8 mouse cellular contexts compared by ENCODE assay signal in the genomic region with DNA sequence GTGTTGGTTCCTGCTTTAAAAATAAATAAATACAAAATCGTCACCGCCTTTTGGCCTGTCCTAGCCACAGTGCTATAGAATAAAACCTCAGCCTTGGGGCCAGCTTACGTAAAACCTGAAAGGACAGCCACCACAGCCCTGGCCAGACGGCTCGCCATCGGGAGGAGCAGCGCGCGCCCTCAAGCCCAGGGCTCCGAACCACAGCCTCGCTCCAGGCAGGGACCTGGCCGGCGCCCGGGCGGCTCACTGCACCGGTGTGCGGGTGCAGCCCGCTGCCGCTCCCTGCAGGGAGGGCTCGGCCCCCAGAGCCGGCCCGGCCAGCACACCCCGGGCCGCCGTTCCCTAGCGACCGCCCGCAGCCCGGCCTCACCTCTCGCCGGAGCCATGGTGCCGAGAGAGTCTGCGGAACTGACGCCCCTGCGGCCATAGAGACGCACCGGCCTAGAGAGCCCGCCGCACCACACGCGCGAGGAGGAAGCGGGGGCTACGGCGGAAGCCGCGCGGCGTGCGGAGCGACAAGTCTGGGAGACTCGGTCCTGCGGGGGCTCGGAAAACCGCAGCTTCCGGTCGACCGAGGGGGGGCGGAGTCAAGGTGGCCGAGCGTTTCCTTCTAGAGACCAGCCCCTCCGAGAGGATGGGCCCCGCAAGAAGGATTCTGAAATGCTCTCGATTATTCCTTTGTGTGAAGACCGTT. TPM values are rescaled to one million over a fixed set of nuclear protein-coding genes. Genes with fewer than 3 reads are reported as not detected.
A peak's percentile ranks its signal among the peaks of the same experiment; 100 is the strongest.
DNase-seq lines count a peak whose midpoint lies in the region; ATAC-seq and TF ChIP-seq lines count a peak whose summit lies in the region.

Slc35a1 (minus strand) TSS at position 565 of the 694 bp plus-strand sequence.

- intact Hi-C loops in heart, postnatal 14 days (cut with DNase I): loop anchor here (2.0 to 10.0 kb wide), 3 partner anchors 92 to 538 kb away; partner anchors contain the start of genes C9orf72 and Smim8

- H3K9ac ChIP-seq in forebrain, embryonic 14.5 days (ENCODE audit: low read length): peak within 1 kb of the TSS; percentile 94

- H3K27me3 ChIP-seq in forebrain, embryonic 14.5 days (replicated peaks; ENCODE audit: control insufficient read depth, insufficient read depth, low read length): no peaks in the 10 kb centered on the region

- TF ChIP-seq CTCF in lung, adult 2 months (IDR thresholded peaks at IDR 0.05; ENCODE audit: insufficient read depth, low read length): no peak

- peak; percentile 98 for ATAC-seq in forebrain, embryonic 14.5 days
- peak; percentile 93 for ATAC-seq in neutrophil, adult 5-6 weeks (ENCODE audit: extremely low read depth, insufficient number of reproducible peaks, low FRiP score, poor library complexity, severe bottlenecking)

- peak; percentile 53; the same call in 1 of the 2 replicates for TF ChIP-seq POLR2A in lung, adult 2 months (IDR thresholded peaks at IDR 0.05; ENCODE audit: borderline replicate concordance, extremely low read depth, low read depth, low read length)

- H3K4me2 ChIP-seq in forebrain, embryonic 14.5 days (ENCODE audit: low read length): peak within 1 kb of the TSS; percentile 61

- H3K4me1 ChIP-seq in forebrain, embryonic 14.5 days (ENCODE audit: control insufficient read depth, insufficient read depth, low read length): peaks cover 5% of the 10 kb centered on the region; the same call in 1 of the 2 replicates
- H3K4me1 ChIP-seq in lung, adult 2 months (ENCODE audit: control insufficient read depth, insufficient read depth, low read length): no peaks in the 10 kb centered on the region; the same call in 1 of the 2 replicates

- H3K9me3 ChIP-seq in forebrain, embryonic 14.5 days (replicated peaks; ENCODE audit: control insufficient read depth, low read length): no peaks in the 10 kb centered on the region

- under 1% methylated on average over 65 of the region's 65 CpGs for WGBS in forebrain, embryonic 14.5 days
- WGBS in lung, adult 2 months: under 1% methylated on average over 65 of the region's 65 CpGs

- peak within 1 kb of the TSS; percentile 95 for H3K27ac ChIP-seq in forebrain, embryonic 14.5 days (ENCODE audit: low read depth, low read length)

- H3K36me3 ChIP-seq in forebrain, embryonic 14.5 days (ENCODE audit: control insufficient read depth, insufficient read depth, low read length): peaks cover 9% of the 10 kb centered on the region

- DNase-seq in ES-CJ7 (ENCODE audit: low read depth, low spot score): peak; percentile 86
- DNase-seq in cerebellum, adult 11 months: peak; percentile 94
- DNase-seq in forebrain, embryonic 14.5 days (ENCODE audit: low spot score): peak; percentile 95
- DNase-seq in heart, postnatal 14 days: peak; percentile 94
- peak; percentile 95 to 96 for DNase-seq in layer of hippocampus, adult 18-20 months (ENCODE audit: low spot score in 2 of 2)
- DNase-seq in lung, adult 2 months: peak; percentile 90
- DNase-seq in thymus, adult 18-20 months: peak; percentile 90 to 92

- peak within 1 kb of the TSS; percentile 80 for H3K4me3 ChIP-seq in forebrain, embryonic 14.5 days (ENCODE audit: low read depth, low read length)
- peak within 1 kb of the TSS; percentile 65 for H3K4me3 ChIP-seq in lung, adult 2 months (replicated peaks; ENCODE audit: extremely low read depth, low read depth, low read length)

RNA-seq across cellular contexts. Expression of gene Slc35a1, which starts in this region (rescaled TPM):
- polyA plus RNA-seq in forebrain, embryonic 14.5 days (2014; fragmentation: Nextera tagmentation; extraction: Ambion mirVana): 22.9 and 33.0 TPM in 2 replicates
- 10 to 100 TPM; 14.7 to 18.5 TPM for total RNA-seq in heart, postnatal 14 days (2021)
- total RNA-seq in layer of hippocampus, adult 18-20 months (2021): 10 to 100 TPM; 18.3 to 19.2 TPM
- 8.1 and 11.7 TPM in 2 replicates for polyA plus RNA-seq in lung, adult 2 months (2012; rRNA removed)
- total RNA-seq in neutrophil, adult 5-6 weeks (2017): 12.9 and 16.4 TPM in 2 replicates

Comparison
In these comparisons a context has a peak if more than half of its experiments do, and no peak if none do; other contexts are left out.
1. Peak in every context shown above with its lines: DNase-seq, ATAC-seq, H3K4me3 ChIP-seq and H3K27ac ChIP-seq.